Mouse (Mus musculus) mature B cell (primary cell): Measurements from ENCODE around the gene Gm5416.
"Not testable (repeated sequence)": the region's sequence is repeated elsewhere in the genome, so short reads cannot be mapped to it uniquely, and the experiment has no call there.

Source experiments
- in situ Hi-C: fragments of 300-500 bp; cut with MboI; formaldehyde crosslinking; loops from 2 replicates; pipeline ENCODE4 v1.14.3; 2019

The Gm5416 gene

GRCm38 (mm10) chr16:36209967-36210453 is at the start of gene Gm5416:
Gene Gm5416 (plus strand): TSS chr16:36210403.
- in situ Hi-C loops = no loop called here

GRCm38 (mm10) chr16:36167841-36168240 is 42.4 kb upstream of the Gm5416 start:
- in situ Hi-C loops = not testable (repeated sequence)

GRCm38 (mm10) chr16:36176108-36176507 is 34.1 kb upstream of the Gm5416 start:
- in situ Hi-C loops = no loop called here

DNA sequence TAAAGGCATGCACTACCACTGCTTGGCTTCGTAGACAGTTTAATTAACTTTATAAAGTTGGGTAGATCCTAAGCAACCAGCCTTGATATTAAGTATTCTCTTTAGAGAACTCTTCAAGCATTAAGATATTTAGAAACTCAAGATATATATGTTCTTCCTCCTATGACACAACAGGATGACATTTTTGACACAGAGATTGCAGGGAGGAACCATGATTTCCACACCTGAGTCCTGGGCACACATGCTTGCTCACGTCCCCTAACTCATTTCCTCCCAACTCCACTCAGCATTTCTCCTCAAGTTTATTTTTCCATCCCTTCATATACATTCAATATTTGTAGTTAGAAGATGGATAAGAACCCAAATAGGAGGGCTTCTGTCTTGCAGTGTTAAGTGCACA is 30.3 kb upstream of the Gm5416 start:
- in situ Hi-C loops = no loop called here

DNA sequence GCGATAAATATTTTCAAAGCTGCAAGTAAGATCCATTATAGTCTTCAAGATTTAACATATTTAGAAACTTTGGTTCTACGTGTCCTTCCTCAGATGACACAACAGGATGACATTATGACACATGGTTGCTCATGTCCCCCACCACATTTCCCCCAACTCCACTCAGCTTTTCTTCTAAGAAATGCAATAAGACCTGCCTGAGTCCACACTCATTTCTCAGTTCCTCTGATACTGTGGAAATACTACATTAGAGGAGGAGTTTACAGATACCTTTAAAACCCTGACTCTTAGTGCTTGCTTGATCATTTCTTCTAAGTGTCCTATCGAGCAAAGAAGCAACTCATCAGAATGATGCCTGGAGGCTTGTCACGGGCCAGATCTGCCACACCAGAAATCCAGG is 26.3 kb upstream of the Gm5416 start, which contains the start of gene Gm5483:
TSS of gene Gm5483 (plus strand) at position 301 of the 400 bp plus-strand sequence.
- in situ Hi-C loops = not testable (repeated sequence)

- in situ Hi-C loops = no loop called here
Measured at GRCm38 (mm10) chr16:36199226-36199625, 11.0 kb upstream of the Gm5416 start.

DNA sequence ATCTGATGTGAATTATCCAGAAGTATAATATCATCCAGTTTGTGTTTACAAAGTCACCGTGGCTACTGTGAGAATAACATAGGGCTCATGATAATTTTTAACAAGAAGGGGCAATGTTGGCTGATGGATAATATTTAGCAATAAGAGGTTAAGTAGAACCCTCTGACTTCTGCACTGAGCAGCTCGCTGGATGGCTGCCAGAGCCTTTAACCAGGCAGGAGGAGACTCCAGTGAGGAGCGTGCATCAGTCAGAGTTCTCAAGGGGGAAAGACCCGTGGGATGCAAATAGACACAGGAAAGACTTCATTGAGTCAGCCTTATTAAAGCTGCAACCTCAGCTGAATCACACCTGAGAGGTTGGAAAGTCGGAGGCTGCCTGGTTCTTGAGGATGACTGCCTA is 6.4 kb upstream of the Gm5416 start:
- in situ Hi-C loops = no loop called here

DNA sequence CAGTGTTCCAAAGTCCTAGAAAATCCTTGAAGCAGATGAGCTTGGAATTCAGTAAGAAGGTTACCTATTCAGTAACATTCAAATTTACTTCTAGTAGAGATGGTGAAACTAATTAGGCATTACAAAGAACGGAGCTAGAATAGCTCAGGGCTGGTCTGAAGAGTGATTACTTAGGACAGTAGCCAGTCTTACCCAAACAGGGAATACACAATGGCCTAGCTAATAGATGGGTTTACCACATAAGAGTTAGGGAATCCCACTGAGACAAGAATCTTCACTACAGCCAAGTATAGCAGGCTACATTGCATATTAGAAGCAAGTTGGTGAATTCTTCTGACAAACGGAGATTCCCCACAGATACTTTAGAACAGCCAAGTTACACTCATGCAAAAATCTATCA is 4.5 kb upstream of the Gm5416 start:
- in situ Hi-C loops = not testable (repeated sequence)

DNA sequence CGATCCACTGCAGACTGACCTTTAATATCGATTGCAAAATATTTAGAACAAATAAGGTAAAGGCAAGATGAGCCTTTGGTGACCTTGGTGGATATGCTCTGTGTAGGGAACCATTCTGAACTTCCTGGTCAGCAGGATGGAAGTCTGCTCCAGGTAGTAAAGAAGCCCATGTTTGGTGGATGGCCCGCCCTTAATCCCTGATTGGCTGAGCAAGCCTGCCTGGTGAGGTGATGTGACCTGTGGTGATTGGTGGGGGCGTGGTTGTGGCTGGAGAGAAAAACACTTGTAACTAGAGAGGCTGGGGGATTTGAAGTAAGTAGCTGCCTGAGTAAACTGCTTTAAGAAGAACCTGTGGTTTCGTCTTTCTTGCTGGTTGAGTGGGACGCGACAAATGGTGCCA is 11.0 kb downstream of the Gm5416 start, which contains the start of gene 2010005H15Rik:
TSS of gene 2010005H15Rik (plus strand) at position 301 of the 400 bp plus-strand sequence.
- in situ Hi-C loops = not testable (repeated sequence)

- in situ Hi-C loops = not testable (repeated sequence)
Measured at GRCm38 (mm10) chr16:36260585-36260984, 50.4 kb downstream of the Gm5416 start.
